Mouse (Mus musculus) adrenal gland, postnatal 10 days (tissue): Measurements from ENCODE around the gene Mmp9. TPM values are rescaled to one million over a fixed set of nuclear protein-coding genes. Genes with fewer than 3 reads are reported as not detected.

Source experiments
- DNase-seq: peaks from one replicate; pipeline ENCODE4 v3.0.0; 2021; ENCODE audit warnings: mixed read lengths
- total RNA-seq, 2 experiments: library from RNA; stranded (reverse); gene quantifications; 2 replicates each; pipeline ENCODE4 v1.2.3; 2021

The Mmp9 gene
- total RNA-seq, 2 experiments from 2014 or later = 2.6 to 24.5 TPM

- DNase-seq = no peak
These were observed 15.1 kb downstream of the Mmp9 start for GRCm38 (mm10) chr2:164955725-164956124.

GRCm38 (mm10) chr2:164956195-164956594, 15.6 kb downstream of the Mmp9 start:
- DNase-seq = no peak

GRCm38 (mm10) chr2:164957548-164958315, 17.2 kb downstream of the Mmp9 start:
- DNase-seq = no peak

DNA sequence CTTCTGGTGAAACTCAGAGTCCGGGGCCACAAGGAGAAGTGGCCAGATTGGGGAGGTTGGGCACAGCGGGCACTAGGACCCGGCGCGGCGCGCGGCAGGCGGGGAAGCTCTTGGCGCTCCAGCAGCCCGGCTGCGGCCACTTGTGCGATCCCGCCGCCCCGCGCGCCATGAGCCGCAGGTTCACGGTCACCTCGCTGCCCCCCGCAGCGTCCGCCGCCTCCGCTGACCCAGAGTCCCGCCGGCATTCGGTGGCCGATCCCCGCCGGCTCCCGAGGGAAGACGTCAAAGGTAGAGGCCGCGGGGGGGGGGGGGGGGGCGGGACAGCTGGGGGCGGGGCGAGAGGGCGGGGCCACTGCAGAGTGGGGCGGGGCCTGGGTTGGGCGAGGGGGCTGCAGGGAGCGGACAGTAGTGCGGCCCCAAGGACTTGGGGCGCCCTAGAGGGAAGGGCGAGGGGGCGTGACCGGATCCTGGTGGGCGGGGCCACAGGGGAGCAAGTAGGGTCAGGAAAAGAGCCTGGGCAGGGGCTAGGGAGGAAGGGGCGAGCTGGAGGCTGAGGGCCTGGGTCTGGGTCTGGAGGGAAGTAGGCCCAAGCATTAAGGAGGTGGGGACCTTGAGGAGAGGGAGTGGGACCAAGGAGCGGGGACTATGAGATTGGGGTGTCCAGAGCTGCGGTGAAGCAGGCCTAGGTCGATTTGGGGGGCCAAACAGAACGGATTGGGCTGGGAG, 20.3 kb downstream of the Mmp9 start, which contains the start of gene Slc12a5:
Slc12a5 (plus strand) TSS at position 87 of the 726 bp plus-strand sequence.
- peak; percentile 81 for DNase-seq

GRCm38 (mm10) chr2:164961506-164962182, 21.1 kb downstream of the Mmp9 start:
- DNase-seq = peak; percentile 87

- no peak for DNase-seq
These were observed 21.6 kb downstream of the Mmp9 start for GRCm38 (mm10) chr2:164962183-164962580.

- no peak for DNase-seq
These were observed 23.8 kb downstream of the Mmp9 start for GRCm38 (mm10) chr2:164964242-164964894.

- no peak for DNase-seq
These were observed 24.4 kb downstream of the Mmp9 start for GRCm38 (mm10) chr2:164964981-164965380.

- DNase-seq = peak; percentile 64
These were observed 25.8 kb downstream of the Mmp9 start for GRCm38 (mm10) chr2:164966381-164966780.

DNA sequence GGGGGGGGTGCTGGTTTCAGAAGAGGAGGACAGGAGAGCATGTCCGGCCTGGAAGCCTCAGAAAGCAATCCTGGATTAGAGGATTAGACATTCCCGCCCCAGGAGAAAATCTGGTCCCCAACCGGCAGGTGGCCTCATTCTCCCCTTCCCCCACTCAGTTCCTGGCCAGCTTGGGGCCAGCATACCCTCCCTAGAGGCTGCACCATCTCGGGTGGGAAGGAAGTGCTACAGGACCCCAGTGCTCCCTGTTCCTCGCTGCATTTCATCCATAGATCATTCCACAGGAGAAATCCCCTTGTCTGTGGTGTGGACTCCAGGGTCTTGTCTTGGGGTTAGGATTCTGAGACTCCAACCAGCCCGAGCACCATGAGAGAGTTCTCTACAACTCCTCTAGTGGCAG, 26.6 kb downstream of the Mmp9 start:
- DNase-seq = no peak

- no peak for DNase-seq
These were observed 27.3 kb downstream of the Mmp9 start for GRCm38 (mm10) chr2:164967761-164968440.

DNA sequence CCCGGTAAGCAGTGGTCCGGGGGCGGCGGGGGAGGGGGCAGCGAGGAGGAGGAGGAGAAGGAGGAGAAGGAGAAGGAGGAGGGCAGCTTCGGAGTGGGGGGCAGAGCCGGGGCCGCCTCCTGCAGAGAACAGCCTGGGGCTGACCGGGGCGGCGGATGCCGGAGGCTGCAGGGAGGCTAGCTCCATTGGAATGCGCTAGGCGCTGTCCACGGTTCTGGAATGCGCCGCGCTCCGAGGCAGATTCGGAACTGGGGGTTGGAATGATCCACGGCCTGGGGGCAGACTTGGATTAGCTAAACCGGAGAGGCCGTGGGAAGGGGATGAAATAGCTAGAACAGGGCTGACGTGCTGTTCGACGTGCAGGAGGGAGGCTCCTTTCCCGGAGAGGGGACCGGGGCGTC, 27.9 kb downstream of the Mmp9 start:
- peak; percentile 89 for DNase-seq

- DNase-seq = no peak
These were observed 28.8 kb downstream of the Mmp9 start for GRCm38 (mm10) chr2:164969348-164969781.

GRCm38 (mm10) chr2:164970631-164971196, 30.1 kb downstream of the Mmp9 start:
- no peak for DNase-seq

GRCm38 (mm10) chr2:164972646-164973045, 32.1 kb downstream of the Mmp9 start:
- no peak for DNase-seq

GRCm38 (mm10) chr2:164975611-164976010, 35.0 kb downstream of the Mmp9 start:
- DNase-seq = no peak

DNA sequence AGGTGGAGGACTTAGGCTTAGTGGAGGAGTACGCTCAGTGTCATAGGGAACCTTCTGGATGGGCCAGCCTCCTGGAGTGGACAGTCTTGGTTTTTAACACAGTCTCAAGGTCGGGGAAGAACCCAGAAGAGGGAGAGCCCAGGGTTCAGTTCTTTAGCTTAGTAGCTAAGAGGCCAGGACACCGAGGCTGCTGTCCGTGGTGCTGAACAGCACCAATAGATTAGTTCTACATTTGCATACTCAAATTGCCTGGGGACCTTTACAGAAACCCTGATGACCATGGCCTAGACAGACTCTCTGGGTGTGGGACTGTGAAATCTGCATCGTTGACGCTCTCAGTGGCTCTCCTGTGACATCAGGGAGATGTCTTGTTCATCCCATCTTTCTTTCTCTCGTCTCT, 39.2 kb downstream of the Mmp9 start:
- DNase-seq = peak; percentile 76

GRCm38 (mm10) chr2:164985962-164986361, 45.4 kb downstream of the Mmp9 start:
- no peak for DNase-seq

DNA sequence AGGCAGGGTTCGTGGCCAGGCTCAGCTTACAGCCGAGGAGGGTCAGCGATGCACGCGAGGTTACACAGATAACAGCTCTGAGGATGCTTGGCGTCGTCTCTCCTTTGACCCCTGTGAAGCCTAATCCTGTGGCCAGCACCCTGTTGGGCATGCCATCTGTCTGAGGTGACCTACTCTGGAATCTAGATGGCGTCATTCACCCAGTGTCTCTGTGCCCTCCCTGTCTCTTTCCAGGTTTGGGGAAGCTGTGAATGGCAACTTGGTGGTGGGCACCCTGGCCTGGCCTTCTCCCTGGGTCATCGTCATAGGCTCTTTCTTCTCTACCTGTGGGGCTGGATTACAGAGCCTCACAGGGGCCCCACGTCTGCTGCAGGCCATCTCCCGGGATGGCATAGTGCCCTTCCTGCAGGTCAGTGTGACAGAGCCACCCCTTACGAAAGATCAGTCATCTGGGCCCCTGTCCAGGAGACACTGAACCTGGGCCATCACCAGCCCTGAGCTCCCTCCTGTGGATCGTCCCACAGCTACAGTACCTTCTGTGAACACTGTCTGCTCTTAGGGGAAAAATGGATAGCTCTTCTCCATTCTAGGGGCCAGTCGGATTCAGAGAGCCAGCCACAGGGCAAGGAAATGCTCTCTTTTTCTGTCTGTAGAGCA, 45.9 kb downstream of the Mmp9 start:
- no peak for DNase-seq

DNA sequence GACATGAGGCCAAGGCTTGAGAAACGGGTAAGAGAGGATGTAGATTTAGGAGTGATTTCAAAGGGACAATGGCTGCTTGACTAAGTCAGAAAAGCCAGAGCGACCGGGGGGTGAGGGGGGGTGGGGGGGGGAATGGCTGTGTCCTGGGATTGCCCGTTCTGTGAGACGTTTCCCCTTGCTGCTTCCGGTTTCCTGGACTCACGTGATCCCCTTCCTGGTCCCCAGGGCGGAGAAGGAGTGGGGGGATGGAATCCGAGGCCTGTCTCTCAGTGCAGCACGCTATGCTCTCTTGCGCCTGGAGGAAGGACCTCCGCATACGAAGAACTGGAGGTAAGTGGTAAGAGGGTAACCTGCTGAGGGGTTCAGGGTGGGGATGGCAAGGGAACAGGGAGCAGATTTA, 48.2 kb downstream of the Mmp9 start:
- no peak for DNase-seq

DNA sequence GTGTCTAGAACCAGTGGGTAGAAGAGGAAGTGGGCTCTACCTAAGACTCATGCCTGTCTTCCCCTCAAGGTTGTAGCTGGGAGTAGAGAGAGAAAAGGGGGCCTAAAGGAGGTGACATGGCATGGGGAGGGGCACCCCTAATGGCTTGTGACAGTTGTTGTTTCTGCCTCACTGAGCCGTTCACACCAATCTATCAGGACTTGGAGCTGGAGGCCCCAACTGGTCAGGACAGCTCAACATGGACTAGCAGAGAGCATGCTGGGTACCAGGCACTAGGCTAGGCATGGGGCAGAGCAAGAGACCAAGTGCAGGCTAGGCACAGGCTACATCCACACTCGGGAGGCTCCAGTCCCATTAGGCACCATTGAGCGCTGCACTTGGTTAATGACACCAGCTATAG, 50.5 kb downstream of the Mmp9 start:
- no peak for DNase-seq
